Mouse (Mus musculus) bone marrow, adult 2 months (tissue): Measurements from ENCODE around the gene Pdss1. TPM values are rescaled to one million over a fixed set of nuclear protein-coding genes. Genes with fewer than 3 reads are reported as not detected.

Experiments
- H3K27ac ChIP-seq: fragments of 200-500 bp; 2 replicates; pipeline ENCODE4 v1.5.1; 2012; ENCODE audit warnings: low read depth, mild to moderate bottlenecking, control low read depth, inconsistent platforms, low read length; ENCODE audit not compliant: control insufficient read depth, poor library complexity, insufficient read depth
- H3K4me1 ChIP-seq: fragments of 200-500 bp; 2 replicates; pipeline ENCODE4 v1.6.1; 2011; ENCODE audit warnings: low read length; ENCODE audit not compliant: control insufficient read depth, insufficient read depth
- H3K4me3 ChIP-seq: fragments of 200-500 bp; replicated peaks from 2 replicates; pipeline ENCODE3; 2011; ENCODE audit warnings: mild to moderate bottlenecking, low read depth, low read length, control low read depth; ENCODE audit not compliant: control insufficient read depth
- CTCF ChIP-seq: fragments of 200-500 bp; IDR thresholded peaks from 2 replicates; pipeline ENCODE4 v1.5.1; 2011; ENCODE audit warnings: low read length, control low read depth; ENCODE audit not compliant: control insufficient read depth, insufficient read depth
- POLR2A ChIP-seq: fragments of 200-500 bp; IDR thresholded peaks from 2 replicates; pipeline ENCODE4 v1.6.1; 2011; ENCODE audit warnings: low read depth, mild to moderate bottlenecking, control low read depth, low read length, borderline replicate concordance; ENCODE audit not compliant: control insufficient read depth
- WGBS: fragments of 180-500 bp; shearing (Covaris S2); methylation state at CpG from one replicate; pipeline ENCODE4 v1.1.7; 2018; 5-methylcytosine and 5-hydroxymethylcytosine counted together
- polyA plus RNA-seq: library from polyadenylated mRNA; stranded (reverse); fragments of >200 nt; gene quantifications from 2 replicates; pipeline ENCODE4 v1.2.4, GENCODE M21; 2011; ENCODE audit warnings: low replicate concordance; ENCODE audit not compliant: missing spikeins, insufficient read depth, insufficient read length

Pdss1 gene
- polyA plus RNA-seq, 1 experiment: 14.4 TPM

DNA sequence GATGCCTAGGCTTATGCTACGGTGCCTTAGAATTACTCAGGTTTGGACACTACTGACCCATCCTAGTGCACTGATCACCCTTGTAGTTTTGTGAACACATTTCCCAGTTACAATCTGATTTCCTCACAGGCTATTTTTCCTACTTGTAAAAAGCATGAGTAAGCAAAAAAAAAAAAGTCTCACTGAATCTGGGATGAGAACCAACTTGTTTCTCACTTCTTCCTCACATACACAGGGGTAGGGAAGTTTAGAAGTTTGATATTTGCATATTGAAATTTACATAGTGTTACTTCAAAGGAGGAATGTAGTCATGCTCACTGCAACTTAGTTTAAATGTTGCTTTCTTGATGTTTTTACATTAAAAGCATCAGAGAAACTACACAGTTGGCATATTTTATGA, 38.2 kb downstream of the Pdss1 start:
- no peak for TF ChIP-seq POLR2A
- TF ChIP-seq CTCF: no peak
- Histone ChIP-seq H3K27ac (no peak overlapping the region), H3K4me1 (no peaks in the 10 kb centered on the region), H3K4me3 (no peak overlapping the region)
- WGBS: 97% methylated on average over 1 of the region's 1 CpGs

DNA sequence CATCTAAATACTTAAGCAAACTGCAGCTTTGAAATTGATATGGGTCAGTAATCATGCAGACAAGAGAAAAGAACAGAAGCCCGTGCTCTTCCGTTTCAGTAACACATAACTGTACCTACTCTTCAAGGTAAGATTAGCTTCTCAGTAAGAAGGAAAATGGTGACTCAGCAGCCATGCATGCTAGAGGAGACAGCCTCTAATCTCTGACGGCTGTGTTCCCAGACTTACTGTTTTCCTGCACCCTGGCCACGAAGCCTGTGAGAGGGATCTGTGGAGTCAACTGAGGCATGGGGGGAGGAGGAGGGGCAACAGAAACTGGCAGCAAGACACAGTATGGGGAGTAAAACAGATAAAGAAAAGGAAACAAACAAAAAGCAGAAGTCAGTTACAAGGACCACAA, 54.6 kb downstream of the Pdss1 start:
- no peak overlapping the region for H3K27ac ChIP-seq
- no peaks in the 10 kb centered on the region for H3K4me1 ChIP-seq
- 54% methylated on average over 4 of the region's 4 CpGs for WGBS
- no peak for TF ChIP-seq POLR2A
- no peak for TF ChIP-seq CTCF
- no peak overlapping the region for H3K4me3 ChIP-seq

GRCm38 (mm10) chr2:22954278-22954677, 59.0 kb downstream of the Pdss1 start:
- TF ChIP-seq POLR2A (no peak), CTCF (no peak)
- H3K4me3 ChIP-seq: no peak overlapping the region
- H3K4me1 ChIP-seq: no peaks in the 10 kb centered on the region
- H3K27ac ChIP-seq: no peak overlapping the region
- WGBS: 87% methylated on average over 4 of the region's 4 CpGs

DNA sequence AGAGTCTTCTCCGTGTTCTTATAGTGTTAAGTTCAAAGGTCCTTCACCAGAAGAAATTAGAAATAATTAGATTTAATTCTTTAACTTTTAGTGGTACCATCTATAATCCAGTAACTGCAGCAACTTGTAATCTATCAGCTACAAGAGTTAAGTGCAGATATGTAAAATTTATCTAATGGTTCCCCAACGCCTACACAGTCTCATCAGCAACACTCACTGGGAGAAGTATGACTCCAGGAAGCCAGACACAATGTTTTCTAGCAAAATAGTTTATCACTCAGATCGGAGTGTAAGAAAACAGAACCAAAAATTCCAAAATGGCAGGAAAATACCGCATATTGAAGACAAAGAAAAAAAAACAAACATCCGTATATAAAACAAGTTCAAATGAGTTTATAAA, 60.6 kb downstream of the Pdss1 start:
- WGBS: 80% methylated on average over 5 of the region's 5 CpGs
- TF ChIP-seq CTCF (no peak), POLR2A (no peak)
- no peaks in the 10 kb centered on the region for H3K4me1 ChIP-seq
- no peak overlapping the region for H3K27ac ChIP-seq
- H3K4me3 ChIP-seq: no peak overlapping the region

- 73% methylated on average over 1 of the region's 1 CpGs for WGBS
- TF ChIP-seq POLR2A (no peak), CTCF (no peak)
Measured at GRCm38 (mm10) chr2:22957415-22957814, 62.1 kb downstream of the Pdss1 start.

GRCm38 (mm10) chr2:22961681-22962080, 66.4 kb downstream of the Pdss1 start:
- WGBS: 95% methylated on average over 2 of the region's 2 CpGs
- Histone ChIP-seq H3K4me3 (no peak overlapping the region), H3K27ac (no peak overlapping the region), H3K4me1 (no peaks in the 10 kb centered on the region)
- no peak for TF ChIP-seq CTCF
- TF ChIP-seq POLR2A: no peak

More at GRCm38 (mm10) chr2:22957415-22957814, 62.1 kb downstream of the Pdss1 start:
- H3K4me1 ChIP-seq: no peaks in the 10 kb centered on the region
- H3K4me3 ChIP-seq: no peak overlapping the region
- no peak overlapping the region for H3K27ac ChIP-seq

DNA sequence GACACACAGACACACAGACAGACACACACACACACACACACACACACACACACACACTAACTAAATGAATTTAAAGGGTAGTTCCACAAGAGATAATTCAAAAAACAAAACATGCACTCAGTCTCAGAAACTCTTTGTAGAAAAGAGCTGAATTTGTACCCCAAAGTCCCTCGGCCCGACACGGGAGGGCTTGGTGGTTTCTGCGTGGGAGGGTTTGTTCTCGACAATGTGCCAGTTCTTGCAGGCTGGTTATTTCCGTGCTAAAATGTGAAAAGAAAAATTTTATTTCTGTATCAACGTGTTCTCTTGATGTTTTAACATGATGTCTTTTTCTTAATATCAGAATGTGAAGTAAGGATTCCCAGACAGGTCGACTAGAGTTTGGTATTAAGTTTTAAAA, 66.9 kb downstream of the Pdss1 start:
- H3K27ac ChIP-seq: no peak overlapping the region

DNA sequence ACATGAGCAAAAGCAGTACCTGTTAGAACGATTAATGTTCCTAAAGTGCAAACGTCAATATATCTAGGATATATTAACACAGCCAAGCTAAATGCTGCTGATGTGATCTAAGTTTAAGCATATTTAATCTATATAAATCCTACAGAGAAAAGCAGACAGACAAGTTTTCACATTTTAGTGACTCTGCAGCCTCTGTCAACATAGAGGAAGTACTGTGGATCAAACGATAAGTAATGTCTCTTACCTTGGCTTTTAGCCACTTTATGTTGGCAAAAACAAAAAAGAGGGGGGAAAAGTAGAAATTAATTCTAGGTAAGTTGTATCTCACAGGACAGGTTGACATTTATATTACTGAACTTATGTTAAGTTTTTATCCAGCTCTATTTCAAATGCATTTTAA, 67.6 kb downstream of the Pdss1 start:
- no peaks in the 10 kb centered on the region for H3K4me1 ChIP-seq
- TF ChIP-seq CTCF (no peak), POLR2A (no peak)
- 41% methylated on average over 3 of the region's 3 CpGs for WGBS
- no peak overlapping the region for H3K27ac ChIP-seq
- H3K4me3 ChIP-seq: no peak overlapping the region

More for the DNA sequence above, 66.9 kb downstream of the Pdss1 start:
- no peak overlapping the region for H3K4me3 ChIP-seq
- H3K4me1 ChIP-seq: no peaks in the 10 kb centered on the region
- TF ChIP-seq CTCF (no peak), POLR2A (no peak)
- 85% methylated on average over 8 of the region's 8 CpGs for WGBS

- no peaks in the 10 kb centered on the region for H3K4me1 ChIP-seq
- WGBS: 70% methylated on average over 3 of the region's 3 CpGs
- TF ChIP-seq CTCF (no peak), POLR2A (no peak)
Measured at GRCm38 (mm10) chr2:22977387-22977973, 82.2 kb downstream of the Pdss1 start.

More at GRCm38 (mm10) chr2:22977387-22977973, 82.2 kb downstream of the Pdss1 start:
- Histone ChIP-seq H3K4me3 (no peak overlapping the region), H3K27ac (no peak overlapping the region)
